Mouse (Mus musculus): Measurements from ENCODE around the gene Nt5c2.
A peak's percentile ranks its signal among the peaks of the same experiment; 100 is the strongest.
"Not testable (repeated sequence)": the region's sequence is repeated elsewhere in the genome, so short reads cannot be mapped to it uniquely, and the experiment has no call there.

The Nt5c2 gene

DNA sequence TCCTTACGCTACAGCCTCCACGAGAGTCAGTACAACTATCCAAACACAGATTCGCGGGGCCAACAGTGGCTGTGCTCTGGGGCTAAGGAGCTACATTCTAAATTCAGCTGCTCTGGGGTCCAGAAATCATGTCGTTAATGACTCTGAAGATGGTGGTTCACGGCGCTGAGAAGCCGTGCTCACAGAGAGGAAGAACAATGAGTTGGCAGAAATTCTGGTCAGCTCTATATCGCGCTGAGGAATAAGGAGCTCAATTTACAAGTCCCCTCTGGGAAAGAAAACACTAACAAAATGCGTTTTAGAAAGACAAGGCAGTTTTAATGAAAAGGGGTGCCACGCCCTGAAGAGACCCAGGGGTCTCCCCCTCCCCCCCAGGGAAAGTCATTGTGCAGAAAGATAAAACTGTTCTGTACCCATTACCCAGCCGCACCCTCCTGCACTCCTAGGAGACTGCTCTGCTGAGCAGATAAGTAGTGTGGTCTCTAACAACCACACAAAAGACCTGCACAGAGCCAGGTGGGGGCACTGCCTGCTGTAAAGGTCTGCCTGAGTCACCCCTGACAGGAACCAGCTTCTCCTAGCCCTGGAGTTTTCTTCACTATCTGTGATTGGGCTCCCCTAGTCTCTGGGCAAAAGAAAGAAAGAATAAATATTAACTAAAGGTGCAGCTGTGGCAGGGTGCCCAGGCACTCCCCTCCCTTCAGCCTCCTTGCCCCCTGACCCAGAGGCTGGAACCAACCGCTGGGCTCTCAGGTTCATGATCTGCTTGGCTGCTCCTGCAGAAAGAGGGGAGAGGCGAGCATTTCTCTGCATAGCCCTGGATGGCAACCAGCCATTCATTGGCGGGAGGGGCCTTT is 26.5 kb downstream of the Nt5c2 start:
- no peak for DNase-seq (ENCODE audit: low spot score)

DNA sequence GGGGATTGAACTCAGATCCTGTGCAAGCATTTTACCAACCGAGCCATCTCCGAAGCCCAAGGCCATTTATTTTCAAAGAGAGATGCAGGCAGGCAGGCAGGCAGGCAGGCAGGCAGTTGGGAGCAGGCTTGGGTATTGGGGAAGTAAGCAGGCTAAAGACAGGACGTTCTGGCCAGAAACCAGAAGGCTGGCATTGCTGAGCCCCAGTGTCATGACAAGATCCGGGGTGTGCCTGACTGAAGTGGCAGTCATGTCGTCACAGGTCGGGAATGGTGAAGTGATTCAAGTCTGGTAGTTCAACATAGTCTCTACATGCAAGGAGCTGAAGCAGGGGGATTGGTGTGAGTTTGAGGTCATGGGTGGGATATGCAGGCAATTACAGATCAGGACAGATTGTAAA is 27.3 kb downstream of the Nt5c2 start:
- no peak for DNase-seq (ENCODE audit: low spot score)

DNA sequence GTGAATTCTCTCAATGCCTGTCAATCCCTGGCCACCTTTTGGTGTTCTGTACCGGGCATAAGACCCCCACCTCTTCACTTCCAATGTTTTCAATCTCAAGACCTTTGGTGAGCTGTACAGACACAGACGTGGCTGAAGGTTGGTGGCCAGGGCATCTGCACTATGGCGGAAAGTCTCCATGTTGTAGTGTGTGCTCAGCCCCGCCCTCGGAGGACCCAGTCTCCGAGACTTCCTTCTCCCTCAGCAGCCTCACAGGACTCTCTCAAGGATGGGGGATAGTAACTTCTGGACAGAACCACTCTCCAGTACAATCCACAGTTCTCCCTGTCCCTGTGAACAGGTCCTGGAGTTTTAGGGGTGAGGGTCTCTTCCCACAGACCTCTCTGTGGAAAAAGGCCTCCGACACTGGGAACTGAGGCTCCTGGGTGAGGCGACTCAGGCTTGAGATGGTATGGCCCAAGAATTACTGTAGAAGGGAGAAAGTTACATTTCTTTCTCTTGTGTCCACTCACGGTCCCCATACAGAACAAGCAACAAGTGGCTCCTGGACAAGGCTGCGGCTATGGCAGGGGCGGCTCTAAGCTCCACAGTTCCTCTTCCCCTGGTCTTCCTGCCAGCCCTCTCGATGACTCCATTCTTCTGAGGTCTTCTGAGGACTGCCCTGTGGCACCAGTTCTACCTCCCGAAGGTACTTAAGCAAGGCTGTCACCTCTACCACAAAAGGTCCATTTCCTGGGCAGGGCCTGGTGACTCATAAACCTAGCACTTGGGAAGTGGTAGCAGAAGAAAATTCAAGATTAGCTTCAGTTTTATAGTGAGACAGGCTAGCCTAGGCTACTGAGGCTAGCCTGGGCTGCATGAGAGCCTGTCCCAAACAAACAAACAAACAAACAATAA is 30.0 kb downstream of the Nt5c2 start:
- no peak for DNase-seq (ENCODE audit: low spot score)

DNA sequence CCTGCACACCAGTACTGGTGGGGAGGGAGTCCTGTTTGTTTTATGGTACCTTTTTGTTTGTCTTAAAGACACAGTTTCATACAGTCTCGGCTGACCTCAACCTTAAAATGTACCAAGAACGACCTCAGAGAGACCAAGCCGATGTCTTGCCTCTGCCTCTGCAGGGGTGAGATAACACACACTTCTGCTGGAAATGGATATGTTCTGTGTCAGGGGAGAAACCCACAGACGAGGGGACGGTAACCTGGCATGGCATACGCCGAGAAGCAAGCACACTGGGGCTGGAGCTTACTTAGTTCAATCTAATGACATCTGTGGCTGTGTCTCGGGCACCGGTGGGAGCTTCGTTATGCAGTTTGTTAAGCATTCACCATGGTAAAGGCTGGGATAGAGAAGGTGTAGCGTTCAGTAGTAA is 31.0 kb downstream of the Nt5c2 start:
- peak; percentile 69 for DNase-seq (ENCODE audit: low spot score)

DNA sequence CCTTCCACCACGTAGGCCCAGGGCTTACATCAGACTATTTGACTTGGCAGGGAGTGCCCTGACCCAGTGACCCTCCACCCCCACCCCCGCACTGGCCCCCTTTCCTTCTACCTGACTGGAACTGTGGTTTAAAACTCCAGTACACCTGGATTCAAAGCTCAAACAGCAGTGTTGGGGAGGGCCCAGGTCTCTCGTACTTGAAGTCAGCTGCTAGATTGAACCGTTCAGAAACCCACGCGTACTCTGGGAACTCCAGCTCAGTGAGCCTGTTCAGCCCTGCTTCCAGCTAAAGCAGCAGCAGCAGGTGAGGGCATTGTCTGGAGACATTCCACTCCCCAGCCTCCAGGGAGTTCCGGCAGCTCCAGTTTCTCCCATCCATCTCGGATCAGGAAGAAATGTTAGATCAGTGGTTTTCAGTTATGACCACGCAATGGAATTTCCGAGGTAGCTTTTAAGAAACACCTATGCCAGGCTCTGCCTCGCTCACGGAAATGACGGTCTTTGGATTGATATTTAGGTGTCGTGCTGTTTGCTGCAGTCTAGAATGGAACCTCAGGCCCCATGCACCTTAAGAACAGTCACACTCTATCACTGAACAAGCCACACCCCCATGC is 31.5 kb downstream of the Nt5c2 start:
- peak; percentile 60 for DNase-seq (ENCODE audit: low spot score)

DNA sequence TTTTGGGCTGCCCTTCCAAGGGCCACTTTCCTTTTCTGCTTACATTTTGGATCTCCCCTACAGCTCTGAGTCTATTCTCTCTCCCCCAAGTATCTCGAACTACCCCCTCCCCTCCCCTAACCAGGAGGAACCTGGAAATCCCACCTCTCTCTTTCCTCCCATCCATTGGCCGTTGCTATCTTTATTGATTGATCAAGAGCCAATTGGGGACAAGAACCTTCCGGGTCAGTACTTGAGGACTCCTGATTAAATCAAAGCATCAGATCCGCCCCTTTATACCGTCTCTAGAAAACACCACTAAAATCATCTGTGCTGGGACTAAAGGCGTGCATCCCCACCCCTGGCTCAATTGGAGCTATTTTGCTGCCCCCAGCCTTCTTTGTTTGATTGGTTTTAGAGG is 33.5 kb downstream of the Nt5c2 start:
- DNase-seq (ENCODE audit: low spot score), result no peak

DNA sequence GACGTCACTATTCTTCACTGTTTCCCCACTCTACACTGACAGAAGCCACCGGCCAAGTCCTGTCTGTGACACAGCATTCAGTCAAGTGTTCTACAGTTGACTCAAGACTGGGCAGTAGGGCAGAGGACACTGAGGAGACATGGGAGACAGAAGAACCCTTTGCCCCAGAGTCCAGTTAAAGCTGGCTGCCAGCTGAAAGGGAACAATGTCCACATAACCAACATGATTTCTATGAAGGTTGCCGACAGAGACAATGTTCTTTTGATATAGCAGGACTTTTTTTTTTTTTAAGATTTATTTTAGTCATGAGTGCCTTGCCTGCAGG is 35.2 kb downstream of the Nt5c2 start:
- no peak for DNase-seq (ENCODE audit: low spot score)

DNA sequence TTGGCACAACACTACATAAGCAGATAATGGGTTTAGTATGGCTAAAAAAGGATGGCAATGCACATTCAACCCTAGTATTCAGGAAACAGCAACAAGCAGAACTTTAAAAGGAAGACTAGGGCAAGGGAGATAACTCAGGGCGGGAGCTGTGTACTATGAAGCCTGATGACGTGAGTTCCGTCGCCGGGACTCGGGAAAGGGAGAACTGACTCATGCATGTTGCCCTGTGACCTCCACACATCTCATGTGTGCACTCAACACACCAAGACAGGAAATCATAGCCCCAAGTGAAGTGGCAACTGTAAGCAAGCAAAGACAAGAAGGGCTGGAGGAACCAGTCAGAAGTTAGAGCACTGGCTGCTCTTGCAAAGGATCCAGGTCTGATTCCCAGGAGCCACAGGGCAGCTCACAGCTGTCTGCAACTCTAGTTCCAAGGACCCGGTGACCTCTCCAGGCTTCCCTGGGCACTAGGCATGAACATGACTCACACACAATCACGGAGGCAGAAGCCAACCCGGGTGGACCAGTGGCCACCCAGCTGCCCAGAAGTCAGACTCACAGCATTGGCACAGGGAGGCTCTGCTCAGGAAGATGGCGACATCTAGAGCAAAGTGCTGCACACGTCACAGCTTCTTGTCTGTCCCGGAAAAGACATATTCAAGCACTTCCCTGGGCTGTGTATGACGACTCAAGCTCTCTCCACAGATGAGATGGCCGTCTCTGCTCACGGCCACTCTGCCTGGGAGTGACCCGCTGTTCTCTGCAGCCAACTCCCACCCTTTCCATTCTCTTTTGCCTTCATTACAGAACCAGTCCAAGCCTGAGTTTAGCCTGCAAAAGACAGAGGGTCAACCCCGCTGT is 35.8 kb downstream of the Nt5c2 start:
- DNase-seq (ENCODE audit: low spot score), result peak; percentile 23

DNA sequence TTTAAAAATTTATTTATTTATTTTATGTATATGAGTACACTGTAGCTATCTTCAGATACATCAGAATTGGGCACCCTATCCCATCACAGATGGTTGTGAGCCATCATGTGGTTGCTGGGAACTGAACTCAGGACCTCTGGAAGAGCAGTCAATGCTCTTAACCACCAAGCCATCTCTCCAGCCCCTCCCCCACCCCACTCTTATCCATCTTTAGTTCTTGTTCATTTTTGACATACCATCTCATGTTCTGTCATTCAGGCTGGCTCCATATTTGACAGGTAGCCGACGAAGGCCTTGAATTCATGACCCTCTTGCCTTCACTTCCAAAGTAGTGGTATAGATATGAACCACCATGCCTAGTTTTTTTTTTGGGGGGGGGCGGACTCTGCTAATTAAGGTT is 36.9 kb downstream of the Nt5c2 start:
- DNase-seq (ENCODE audit: low spot score), result not testable (repeated sequence)

DNA sequence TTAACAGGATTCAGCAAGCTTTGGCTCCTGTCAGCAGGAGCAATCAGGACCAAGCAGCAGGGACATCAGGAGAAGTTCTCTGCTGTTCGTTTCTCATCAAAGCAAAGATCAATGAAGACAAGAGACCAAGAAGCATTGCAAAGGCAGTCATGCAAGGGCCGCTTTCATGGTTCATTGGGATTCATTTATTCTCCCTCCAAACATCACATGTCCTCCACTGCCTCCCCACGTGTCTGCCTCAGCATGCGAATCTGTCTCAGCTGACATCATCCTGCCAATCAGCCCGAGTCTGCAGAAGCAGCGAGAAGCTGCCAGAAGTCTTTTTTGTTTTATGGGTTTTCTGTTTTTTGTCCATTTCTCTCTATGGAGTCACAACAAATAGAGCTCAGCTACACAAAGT is 37.5 kb downstream of the Nt5c2 start:
- DNase-seq (ENCODE audit: low spot score), result no peak

DNA sequence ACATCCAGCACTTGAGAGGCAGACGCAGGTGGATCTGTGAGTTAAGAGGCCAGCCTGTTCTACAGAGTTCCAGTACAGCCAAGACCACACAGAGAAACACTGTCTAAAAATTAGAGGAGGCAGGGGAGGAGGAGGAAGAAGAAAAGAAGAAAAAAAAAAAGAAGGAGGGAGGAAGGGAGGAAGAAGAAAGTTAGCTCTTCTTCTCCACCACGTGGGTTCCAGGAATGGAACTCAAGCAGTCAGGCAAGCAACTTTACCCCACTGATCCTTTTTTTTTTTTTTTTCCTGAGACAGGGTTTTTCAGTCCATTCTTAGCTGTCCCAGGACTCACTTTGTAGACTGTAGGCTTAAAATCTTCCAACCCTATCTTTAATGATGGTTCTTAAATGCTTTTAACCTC is 38.2 kb downstream of the Nt5c2 start:
- DNase-seq (ENCODE audit: low spot score), result no peak

DNA sequence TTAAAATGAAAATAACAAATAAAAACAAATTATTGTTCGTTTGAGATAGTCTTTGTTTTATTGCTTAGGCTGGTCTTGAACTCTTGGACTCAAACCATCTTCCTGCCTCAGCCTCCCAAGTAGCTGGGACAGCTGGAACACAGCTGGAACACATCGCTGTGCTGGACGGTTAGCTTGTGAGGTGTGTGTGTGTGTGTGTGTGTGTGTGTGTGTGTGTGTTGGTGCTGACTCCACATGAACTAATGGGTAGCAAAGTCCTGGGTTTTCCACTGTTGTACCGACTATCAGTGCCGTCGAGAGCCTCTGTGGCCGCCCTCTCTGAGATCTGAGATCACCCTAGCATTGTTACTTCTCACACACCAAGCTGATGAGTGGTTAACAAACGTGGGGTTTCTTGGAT is 39.0 kb downstream of the Nt5c2 start:
- DNase-seq (ENCODE audit: low spot score), result no peak

DNA sequence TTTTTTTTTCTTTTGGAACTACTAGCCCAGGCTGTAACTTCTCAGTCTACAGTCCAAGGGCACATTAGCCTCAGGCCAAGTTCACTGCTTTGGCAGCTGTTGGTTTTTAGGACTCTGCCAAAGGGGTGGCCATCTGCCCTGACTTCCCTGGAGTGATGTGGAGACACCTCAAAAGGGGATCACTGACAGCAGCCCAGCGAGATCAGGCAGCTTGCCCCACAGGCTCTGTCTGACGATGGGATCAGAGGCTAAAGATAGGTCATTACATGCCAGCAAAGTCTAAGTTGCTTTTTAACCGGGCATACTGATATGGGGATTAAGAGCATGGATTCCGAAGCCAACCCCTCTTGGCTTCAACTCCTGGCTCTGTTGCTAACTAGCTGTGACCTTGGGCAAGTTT is 39.4 kb downstream of the Nt5c2 start:
- no peak for DNase-seq (ENCODE audit: low spot score)

DNA sequence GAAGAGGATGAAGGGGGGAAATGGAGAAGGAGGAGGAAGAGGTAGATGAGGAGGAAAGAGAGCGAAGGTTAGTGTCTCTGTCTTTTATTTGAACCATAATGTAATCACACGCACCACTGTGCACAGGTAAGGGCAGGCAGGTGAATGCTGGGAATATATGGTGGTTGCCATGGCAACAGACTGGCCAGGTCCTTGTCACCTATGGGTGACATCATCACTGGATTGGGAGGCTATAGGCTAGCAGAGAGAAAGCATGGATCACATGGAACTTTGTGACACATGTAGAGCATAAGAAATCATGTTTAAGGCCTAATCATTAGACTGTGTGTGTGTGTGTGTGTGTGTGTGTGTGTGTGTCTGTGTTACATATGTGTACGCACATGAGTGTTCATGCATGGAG is 42.8 kb downstream of the Nt5c2 start:
- no peak for DNase-seq (ENCODE audit: low spot score)

DNA sequence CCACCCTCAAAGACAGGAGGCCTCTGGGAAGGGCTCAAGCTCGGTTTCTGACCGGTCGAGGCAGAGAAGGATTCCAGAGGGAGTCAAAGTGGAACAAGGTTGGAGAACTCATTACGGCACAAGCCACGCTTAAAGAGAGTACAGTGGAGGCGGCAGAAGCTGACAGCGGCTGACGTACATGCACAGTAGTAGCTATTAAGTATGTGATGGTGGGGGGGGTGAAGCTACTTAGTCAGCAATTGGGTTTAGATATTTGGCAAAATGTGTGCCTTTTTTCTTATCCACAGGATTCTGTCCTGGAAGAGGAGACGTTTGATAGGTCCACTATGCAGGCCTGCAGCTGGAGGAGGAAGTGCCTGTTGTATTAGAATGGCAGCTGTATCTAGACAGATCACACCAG is 43.2 kb downstream of the Nt5c2 start:
- DNase-seq (ENCODE audit: low spot score), result no peak

DNA sequence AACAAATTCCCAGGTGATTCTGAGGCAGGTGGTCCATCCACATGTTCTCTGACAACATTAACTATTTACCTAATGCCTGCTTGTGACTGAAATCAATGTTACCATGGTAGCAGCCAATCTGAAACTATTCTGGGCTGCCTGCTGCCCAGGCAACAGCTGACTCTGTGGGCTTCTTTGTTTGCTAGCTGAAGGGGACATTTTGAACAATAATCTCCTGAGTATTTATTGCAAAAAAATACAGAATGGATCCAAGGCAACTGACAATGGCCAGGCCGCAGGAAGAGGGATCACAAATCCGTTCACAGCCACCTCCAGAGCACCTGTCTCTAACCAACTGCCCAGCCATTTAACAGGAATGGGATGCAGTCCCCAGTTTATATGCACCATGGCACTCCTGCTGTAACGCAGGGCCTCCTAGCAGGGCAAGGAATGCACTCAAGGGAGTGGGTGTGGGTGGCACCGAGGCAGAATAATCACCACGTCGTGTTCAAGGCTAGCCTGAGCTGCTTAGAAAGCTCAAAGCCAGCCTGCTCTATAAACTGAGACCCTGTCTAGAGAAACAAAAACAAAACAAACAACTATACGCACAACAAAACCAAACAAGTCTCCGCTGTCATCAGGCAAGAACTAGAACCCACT is 43.8 kb downstream of the Nt5c2 start:
- DNase-seq (ENCODE audit: low spot score), result no peak

DNA sequence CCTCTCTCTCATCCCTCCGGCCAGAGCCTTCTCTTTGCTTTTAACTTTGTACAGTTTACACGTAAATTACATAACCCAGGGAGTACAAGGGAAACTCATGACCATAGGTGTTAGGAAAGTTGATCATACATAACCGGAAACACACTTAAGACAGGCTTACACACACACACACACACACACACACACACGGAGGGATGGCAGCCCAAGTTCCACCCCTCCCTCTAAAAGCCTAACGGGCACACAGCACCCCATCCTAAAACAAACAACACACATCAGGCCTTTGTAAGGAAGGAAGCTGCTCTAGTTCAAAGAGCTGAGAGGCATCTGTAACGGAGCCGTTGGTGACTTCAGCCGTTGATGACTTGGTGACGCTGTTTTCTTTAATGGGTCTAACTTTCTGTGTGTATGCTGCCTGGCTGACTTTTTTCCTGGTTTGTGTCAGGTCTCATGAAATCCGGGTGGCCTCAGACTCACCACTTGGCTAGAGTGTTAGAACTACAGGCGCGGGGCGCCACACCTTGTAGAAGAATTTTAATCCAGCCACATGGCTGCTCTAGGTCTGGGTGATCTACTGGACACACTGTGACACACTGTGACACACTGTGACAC is 44.7 kb downstream of the Nt5c2 start:
- no peak for DNase-seq (ENCODE audit: low spot score)

DNA sequence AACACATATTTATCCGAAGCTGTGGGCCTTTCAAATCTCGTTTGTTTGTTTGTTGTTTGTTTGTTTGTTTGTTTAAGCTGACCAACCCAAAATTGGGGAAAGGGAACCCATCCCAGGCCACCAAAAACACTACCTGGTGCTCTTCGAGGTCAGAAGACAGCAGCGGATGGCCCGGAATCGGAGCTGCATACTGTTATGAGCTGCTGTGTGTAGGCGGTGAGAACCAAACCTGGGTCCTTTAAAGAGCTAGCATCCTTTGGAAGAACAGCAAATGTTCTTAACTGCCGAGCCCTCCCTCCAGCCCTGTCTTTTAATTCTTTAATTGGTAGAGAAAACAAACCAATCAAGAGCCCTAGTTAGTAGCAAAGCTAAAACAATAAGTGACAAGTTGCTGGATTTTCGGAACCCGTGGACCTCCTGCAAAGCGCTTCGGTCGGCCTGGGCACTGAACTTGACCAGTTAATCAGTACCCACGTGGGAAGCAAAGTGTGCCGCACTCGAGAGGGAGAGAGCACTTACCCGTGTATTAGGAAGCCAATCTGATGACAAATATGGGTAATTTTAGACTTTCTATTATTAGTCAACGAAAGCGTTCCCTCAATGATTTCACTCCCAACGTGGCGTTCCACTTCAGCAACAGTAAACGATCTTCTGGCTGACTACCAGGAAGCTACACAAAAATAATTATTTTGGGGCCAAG is 45.5 kb downstream of the Nt5c2 start:
- no peak for DNase-seq (ENCODE audit: low spot score)

DNA sequence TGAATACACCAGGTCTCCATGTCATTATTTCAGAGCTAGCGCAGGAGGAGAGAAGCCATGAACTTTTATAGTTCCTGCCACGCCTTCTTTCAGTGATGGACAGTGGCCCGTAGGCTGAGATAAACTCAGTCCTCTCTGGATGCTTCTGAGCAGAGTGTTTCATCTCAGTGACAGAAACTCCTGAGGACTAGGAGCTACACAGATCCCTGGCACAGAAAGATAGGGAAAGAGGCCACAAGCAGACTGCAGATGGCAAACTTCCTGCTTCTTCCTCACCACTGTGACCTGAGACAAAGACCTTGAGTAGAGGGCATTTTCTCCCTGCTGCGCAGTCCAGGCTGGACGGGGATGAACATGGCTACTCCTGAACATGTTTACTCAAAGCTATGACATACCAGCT is 46.1 kb downstream of the Nt5c2 start:
- no peak for DNase-seq (ENCODE audit: low spot score)

DNA sequence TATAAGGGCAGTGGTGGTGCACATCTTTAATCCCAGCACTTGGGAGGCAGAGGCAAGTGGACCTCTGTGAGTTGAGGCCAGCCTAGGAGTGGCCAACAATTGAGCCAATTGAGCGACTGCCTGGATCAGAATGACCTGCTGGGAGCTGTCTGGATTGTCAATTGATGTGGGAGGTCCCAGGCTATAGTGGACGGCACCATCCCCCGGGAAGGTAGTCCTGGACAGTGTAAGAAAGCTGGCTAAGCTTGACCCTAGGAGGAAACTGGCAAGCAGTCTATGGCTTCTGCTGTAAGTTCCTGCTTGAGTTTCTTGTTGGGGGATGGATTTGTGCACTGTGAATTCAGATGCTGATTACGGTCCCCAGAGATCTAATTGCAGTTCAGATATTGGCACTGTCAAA is 47.1 kb downstream of the Nt5c2 start:
- DNase-seq (ENCODE audit: low spot score), result no peak
